Mouse (Mus musculus): ENCODE measurements at regions not wholly inside any gene's neighbourhood (a gene's known extent, or its start where the extent isn't known, plus 50 kb on each side); places are given as distances from the start of the nearest gene placed in this dataset.

DNA sequence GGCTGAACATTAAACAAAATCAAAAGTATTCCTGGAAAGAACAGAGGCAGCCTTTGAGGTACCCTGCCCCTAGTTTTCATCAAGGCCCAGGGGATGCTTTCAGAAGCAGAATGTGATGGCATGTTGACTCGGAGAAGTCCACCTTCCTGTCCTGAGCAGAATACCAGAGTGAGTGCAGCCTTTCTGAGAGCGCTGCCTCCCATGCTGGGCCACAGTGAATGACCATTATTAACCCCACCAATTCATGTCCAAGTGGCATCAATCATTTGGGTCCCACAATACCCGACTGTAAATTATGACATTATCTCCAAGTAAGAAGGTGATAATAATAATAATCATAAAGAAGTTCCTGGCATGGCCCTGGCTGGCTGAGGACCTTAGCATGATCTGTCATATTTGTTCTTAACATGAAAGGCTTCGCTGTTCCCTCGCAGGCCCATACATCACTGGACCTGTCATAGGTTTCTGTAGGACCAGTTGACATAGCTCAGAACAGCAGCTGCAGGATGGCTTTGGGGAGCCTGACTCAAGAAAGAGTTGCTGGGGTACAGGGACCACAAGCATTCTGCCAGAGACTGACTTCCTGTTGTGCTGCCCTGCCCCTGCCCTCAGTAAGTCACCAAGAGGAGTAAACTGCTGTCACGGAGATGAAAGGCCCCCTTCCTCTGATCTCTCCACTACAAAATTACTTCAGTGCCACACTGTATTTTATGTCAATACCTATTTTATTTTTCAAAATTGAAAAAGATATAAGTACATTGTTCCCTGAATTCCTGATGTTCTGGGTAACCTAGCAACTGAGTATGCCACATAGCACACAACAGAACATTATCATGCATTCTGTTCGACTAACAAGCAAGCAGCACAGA lies 176.6 kb downstream of the Tmem161b start:
- in situ Hi-C loops (cut with MboI, MseI) = no loop called here

DNA sequence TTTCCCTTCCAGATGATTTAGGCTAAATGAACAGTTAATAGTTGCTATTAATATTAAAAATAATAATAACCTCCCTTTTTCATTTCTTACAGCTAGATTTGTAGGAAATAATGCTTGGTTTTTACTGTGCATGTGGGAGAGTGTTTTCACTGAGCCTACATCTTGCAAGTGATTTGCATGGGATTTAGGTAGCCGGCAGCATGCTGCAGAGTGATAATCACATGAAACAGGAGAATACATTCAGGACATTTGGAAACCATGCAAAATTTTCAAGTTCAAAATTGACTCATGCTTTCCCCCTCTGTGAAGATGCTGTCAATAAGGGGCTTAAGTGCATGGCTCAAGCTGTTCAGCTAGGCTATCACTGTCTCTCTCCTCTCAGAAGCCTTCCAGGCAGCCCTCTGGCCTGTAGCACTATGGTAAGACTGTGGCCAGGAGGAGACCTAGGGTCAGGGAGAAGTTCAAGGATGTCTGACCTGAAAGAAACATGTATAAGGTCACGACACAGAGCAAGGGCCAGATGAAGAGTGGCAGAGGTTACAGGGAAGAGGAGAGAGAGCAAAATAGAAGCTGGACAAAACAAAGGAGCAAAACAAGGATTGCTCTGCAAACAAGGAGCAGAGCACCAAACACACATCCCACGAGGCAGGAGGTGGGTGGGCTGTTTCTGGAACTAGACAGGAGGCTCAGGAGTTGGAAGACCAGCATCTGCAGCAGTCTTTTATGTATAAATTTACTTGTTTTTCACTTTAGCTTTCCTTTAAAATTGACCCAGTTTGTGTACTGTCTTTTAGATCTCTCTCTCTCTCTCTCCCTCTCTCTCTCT lies 177.5 kb downstream of the Tmem161b start:
- in situ Hi-C loops (cut with MboI, MseI) = no loop called here

DNA sequence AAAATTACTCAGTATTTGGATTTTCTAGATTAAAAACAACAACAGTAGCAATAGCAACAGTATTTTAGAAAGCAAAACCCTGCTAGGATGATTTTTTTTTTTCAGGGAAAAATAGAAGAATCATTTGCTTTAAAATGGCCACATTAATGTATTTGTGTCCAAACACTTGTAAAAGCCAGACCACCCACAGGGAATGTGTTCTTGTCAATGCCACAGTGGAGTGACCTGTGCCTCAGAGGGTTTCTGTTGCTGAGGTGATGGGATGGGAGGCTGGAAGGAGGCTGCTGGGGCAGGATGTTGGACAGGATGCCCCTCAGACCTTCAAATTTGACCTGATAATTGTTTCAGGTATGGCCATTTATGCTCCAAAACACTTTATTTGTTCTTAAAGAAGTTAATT lies 178.9 kb downstream of the Tmem161b start:
- in situ Hi-C loops (cut with MboI, MseI) = no loop called here

DNA sequence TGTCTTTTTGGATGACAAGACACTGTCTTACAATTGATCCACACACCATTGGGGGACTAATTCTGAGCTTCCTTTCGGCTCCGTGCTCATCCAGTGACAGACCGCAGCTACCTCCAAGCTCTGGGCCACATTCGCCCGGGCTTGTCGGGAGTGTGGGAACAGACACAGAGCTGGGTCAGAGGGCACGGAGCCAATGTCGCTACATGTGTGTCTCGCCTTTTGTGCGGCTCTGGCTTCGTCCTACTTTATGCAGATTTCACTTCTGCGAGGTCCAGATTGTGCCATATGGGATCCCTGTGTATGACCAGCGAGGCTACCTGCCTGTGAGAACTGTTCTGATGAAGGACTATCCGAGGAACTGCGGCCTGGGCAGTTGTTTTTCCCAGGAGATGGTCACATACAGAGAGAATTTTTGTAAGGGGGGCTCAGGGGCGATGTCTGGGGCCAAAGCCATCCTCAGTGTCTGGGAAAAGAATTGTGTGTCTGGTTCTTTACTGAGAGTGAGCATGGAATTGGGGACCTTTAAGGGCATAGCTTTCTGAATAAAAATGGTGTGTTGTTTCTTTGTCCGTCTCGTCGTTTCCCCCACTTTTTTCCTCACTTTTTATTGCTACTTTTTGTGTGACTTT lies 182.6 kb downstream of the Tmem161b start:
- in situ Hi-C loops (cut with MboI, MseI) = no loop called here

DNA sequence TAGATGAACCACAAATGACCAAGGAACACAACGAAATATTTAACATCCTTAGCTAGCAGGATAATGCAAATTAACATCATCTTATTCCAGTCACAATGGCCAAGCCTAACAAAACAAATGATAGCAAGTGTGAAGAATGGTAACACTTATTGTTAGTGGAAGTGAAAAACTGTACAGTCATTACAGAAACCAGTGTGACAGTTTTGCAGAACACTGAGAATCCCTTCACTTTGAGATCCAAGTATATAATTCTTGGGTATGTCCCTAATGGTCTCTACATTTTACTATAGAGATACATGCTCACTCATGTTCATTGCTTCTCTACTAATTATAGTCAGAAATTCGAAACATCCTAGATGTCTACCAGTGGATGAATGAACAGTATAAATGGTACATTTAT lies 212.3 kb downstream of the Tmem161b start:
- in situ Hi-C loops (cut with MboI, MseI) = no loop called here

DNA sequence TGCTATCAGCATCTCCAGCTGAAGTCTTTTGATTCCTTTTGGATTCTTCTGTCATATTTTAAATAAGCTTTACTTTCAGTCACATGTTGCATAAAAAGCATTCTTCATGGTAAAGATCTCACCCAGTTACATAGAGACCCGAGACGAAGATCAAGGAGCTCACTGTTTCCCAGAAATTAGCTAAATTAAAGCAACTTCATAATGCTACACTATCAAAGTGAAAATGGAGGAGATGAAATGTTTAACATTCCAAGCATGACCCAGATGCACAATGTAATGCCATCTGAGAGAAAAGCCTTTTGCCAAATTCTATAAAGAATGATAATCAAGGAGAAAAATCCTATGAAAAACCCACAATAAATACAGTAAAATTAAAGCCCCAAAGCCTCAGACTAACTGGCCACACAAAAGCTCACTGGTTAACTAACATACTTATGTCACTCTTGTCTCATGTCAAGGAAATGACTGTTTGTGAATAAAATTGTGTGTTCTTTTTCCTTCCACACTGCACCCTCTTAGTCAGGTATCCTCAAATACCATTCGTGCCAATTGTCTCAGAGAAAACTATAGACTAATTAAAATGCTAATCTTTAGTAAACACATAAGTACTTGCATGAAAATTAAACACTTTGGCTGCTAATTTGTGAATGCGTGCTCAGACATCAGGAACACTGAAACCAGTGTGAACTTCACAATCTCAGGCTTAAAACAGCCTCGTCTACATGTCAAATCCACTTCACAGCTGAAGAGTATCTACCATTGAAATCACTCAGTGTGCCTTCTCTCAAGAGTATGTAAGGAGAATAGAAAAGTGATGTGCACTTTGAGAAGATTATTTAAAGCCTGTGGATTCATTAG lies 215.7 kb downstream of the Tmem161b start:
- in situ Hi-C loops (cut with MboI, MseI) = no loop called here

DNA sequence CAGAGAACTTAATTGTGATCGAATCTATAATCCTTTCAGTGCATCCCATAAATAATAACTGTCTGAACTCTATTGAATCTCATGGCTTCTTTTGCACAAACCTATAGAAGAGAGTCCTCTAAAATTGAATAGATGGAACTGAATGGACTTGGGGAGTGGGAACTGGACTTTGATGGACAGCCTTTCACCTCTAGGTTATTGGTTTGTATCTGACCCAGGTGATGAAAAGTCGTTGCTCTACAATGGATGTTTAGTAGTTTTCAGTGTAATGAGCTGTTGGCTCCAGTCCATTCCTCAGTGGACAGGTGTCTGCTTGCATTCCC lies 216.3 kb downstream of the Tmem161b start:
- in situ Hi-C loops (cut with MboI, MseI) = no loop called here

DNA sequence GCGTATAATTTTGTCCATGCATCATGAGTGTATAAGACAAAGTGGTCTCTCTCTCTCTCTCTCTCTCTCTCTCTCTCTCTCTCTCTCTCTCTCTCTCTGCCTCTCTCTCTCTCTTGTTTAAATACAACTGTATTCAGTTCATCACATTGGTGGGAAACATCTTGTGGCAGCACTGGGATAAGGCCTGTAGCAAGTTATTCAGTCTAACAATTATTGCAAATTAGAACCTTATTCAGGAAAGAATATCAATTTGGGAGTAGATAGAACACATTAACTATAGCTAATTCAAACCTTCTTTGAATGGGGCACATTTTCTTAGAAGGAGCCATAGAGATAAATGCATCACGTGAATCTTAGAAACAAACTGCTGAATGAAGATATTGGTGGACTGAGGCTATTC lies 226.4 kb downstream of the Tmem161b start:
- in situ Hi-C loops (cut with MboI, MseI) = no loop called here

DNA sequence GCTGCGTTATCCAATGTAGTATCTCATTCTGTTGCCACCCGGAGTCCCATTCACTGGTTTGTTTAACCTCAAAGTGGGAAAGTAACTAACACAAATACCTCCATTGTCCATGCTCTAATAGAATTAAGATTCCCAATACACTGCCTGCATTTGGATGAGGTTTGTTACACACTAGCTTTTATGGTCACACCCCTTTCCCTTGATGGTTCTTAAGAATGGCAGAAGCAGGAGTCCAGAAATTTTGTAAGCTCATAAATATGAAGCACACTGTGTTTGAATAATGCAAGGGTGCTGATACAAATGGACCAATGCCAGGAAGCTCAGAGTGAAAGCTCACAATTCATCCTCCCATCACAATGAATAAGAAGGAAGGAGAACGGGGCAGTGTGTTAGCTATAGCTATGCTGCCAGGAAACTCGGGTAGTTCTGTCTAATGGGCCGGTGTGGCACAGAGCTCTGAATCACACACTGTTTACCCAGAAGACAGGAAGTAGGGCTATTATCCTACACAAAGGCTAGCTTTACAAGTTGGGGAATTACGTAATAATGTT lies 227.0 kb downstream of the Tmem161b start:
- in situ Hi-C loops (cut with MboI, MseI) = no loop called here
